16 mouse cellular contexts compared by ENCODE assay signal in genomic region chr6:28717845-28718237, GRCm38 (mm10).
DNase-seq lines count a peak whose midpoint lies in the region; ATAC-seq and TF ChIP-seq lines count a peak whose summit lies in the region.
"Had no signal": no experiment of that assay in that cellular context is flagged by ENCODE, and none has a peak within 500 bp of the region (broad histone marks: within the 10 kb centered on the region; RNA-seq: fewer than 3 reads in every experiment).

No protein-coding gene starts in this region.

- peaks cover 11% of the 10 kb centered on the region for H3K4me1 ChIP-seq in heart, embryonic 10.5 days
- peaks cover 3% of the 10 kb centered on the region; the same call in 1 of the 2 replicates for H3K4me1 ChIP-seq in lung, embryonic 16.5 days (replicated peaks; ENCODE audit: control insufficient read depth, insufficient read depth, low read length)
- H3K4me1 ChIP-seq in lung, adult 2 months (ENCODE audit: control insufficient read depth, insufficient read depth, low read length): no peaks in the 10 kb centered on the region; the same call in 1 of the 2 replicates
- H3K4me1 ChIP-seq: limb, embryonic 15.5 days had no signal

- H3K9me3 ChIP-seq in heart, embryonic 10.5 days: no peaks in the 10 kb centered on the region
- H3K9me3 ChIP-seq in lung, embryonic 16.5 days (ENCODE audit: control insufficient read depth, low read length): no peaks in the 10 kb centered on the region
- H3K9me3 ChIP-seq: limb, embryonic 15.5 days had no signal

- intact Hi-C loops in heart, postnatal 25 days (cut with DNase I): no loop called here

- H3K27me3 ChIP-seq in heart, embryonic 10.5 days (ENCODE audit: insufficient read depth, poor library complexity, severe bottlenecking): no peaks in the 10 kb centered on the region
- no peaks in the 10 kb centered on the region for H3K27me3 ChIP-seq in lung, embryonic 16.5 days (ENCODE audit: control insufficient read depth, insufficient read depth, low read depth, low read length)
- H3K27me3 ChIP-seq: limb, embryonic 15.5 days had no signal

- 0 out of 2 replicates have a peak, but pooled peaks have one; percentile 47 for ATAC-seq in lung, embryonic 16.5 days (ENCODE audit: low read depth)
- ATAC-seq: liver, postnatal 0 days had no signal

- H3K27ac ChIP-seq in heart, embryonic 10.5 days: no peak overlapping the region
- H3K27ac ChIP-seq in lung, embryonic 16.5 days (ENCODE audit: low read length): no peak overlapping the region
- H3K27ac ChIP-seq: limb, embryonic 15.5 days had no signal

- DNase-seq in heart, embryonic 10.5 days (ENCODE audit: low spot score): peak; percentile 41
- no peak for DNase-seq in heart, postnatal 25 days (ENCODE audit: low spot score)
- no peak for DNase-seq in lung, adult 2 months
- DNase-seq in Muller cell, postnatal 12 days (ENCODE audit: inconsistent ontology term): peak; percentile 58
- DNase-seq in adipocyte (ENCODE audit: low spot score): peak; percentile 34
- no peak for DNase-seq in right cerebral cortex, postnatal 4 days
- DNase-seq: adrenal gland, postnatal 36 days; cerebellum, adult 9-10 months; gastrocnemius, postnatal 36 days; kidney, postnatal 14 days; layer of hippocampus, adult 9-11 months; liver, postnatal 0 days; right cerebral cortex, adult 18-20 months; spleen, adult 18-20 months had no signal

- no peak overlapping the region for H3K9ac ChIP-seq in lung, embryonic 16.5 days (ENCODE audit: low read length)
- H3K9ac ChIP-seq: limb, embryonic 15.5 days; liver, postnatal 0 days had no signal

- H3K4me2 ChIP-seq in lung, embryonic 16.5 days (ENCODE audit: low read depth, low read length): no peak overlapping the region
- H3K4me2 ChIP-seq: limb, embryonic 15.5 days had no signal

- no peak for TF ChIP-seq POLR2A in lung, adult 2 months (IDR thresholded peaks at IDR 0.05; ENCODE audit: borderline replicate concordance, extremely low read depth, low read depth, low read length)

- H3K4me3 ChIP-seq in heart, embryonic 10.5 days: no peak overlapping the region
- no peak overlapping the region for H3K4me3 ChIP-seq in lung, embryonic 16.5 days (ENCODE audit: low read length)
- H3K4me3 ChIP-seq in lung, adult 2 months (replicated peaks; ENCODE audit: extremely low read depth, low read depth, low read length): no peak overlapping the region
- H3K4me3 ChIP-seq: limb, embryonic 15.5 days had no signal

- WGBS in heart, embryonic 10.5 days: 53% methylated on average over 4 of the region's 4 CpGs
- WGBS in lung, embryonic 16.5 days: 27% methylated on average over 4 of the region's 4 CpGs
- WGBS in lung, adult 2 months: 21% methylated on average over 4 of the region's 4 CpGs

- TF ChIP-seq CTCF in lung, adult 2 months (IDR thresholded peaks at IDR 0.05; ENCODE audit: insufficient read depth, low read length): no peak

- peaks cover 3% of the 10 kb centered on the region; the same call in 1 of the 2 replicates for H3K36me3 ChIP-seq in heart, embryonic 10.5 days
- H3K36me3 ChIP-seq in lung, embryonic 16.5 days (ENCODE audit: control insufficient read depth, insufficient read depth, low read length): no peaks in the 10 kb centered on the region

Comparison
In these comparisons a context has a peak if more than half of its experiments do, and no peak if none do; other contexts are left out.
1. DNase-seq: peak in heart, embryonic 10.5 days (single experiment), Muller cell, postnatal 12 days (single experiment) and adipocyte (single experiment); none in heart, postnatal 25 days (single experiment), lung, adult 2 months (single experiment) and right cerebral cortex, postnatal 4 days (single experiment).